Mouse (Mus musculus): ENCODE data around the gene Tlr5.

DNA sequence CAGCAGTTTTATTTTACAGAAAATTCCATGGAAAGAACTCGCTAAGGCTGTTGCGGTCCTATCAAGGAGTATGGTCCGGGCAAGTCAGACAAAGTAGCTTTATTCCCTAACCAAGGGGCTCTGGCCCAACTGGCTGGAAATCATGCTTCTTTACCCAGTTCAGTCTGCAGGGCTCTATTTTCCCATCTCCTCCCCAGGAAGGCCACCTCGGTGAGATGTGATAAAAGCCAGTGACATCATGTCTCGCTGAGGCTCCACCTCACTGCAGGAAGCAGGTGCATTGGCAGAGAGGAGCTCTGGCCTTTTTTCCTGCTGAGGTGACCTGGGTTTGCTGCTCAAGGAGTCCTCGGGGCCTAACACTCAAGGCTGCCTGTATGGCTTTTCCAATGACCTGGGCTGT, 26.1 kb downstream of the Tlr5 start:
- TF ChIP-seq EP300 (optimal IDR thresholded peaks at IDR 0.05) (no peak), CTCF (IDR thresholded peaks at IDR 0.05; ENCODE audit: low read depth) (no peak)
